Mouse (Mus musculus): ENCODE results near the gene Ypel2. TPM values are rescaled to one million over a fixed set of nuclear protein-coding genes. Genes with fewer than 3 reads are reported as not detected.

The Ypel2 gene
- polyA plus RNA-seq, 1 experiment, result 4.7 TPM

DNA sequence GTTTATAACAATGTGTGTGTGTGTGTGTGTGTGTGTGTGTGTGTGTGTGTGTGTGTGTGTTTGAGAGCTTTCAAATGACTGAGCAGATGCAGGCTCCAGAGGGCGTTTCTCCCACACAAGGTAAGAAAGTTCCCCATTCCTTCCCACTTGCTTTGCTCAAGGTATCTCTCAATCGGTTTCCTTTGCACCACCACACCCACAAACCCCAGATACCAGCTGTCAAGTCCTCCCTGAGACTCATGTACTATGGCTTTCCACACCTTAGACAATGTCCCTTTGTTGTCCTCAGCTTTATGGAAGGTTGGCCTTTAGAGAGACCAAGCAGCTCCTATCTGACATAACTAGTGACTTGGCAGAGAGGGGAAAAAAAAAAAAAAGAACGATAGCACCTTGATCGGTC, 29.3 kb upstream of the Ypel2 start:
- H3K4me3 ChIP-seq (replicated peaks; ENCODE audit: control insufficient read depth, low read depth, low read length), result no peak overlapping the region
- no peak overlapping the region for H3K27ac ChIP-seq (ENCODE audit: control insufficient read depth, insufficient read depth, low read depth, low read length, poor library complexity)
- H3K4me1 ChIP-seq (ENCODE audit: control insufficient read depth, insufficient read depth, low read length), result no peaks in the 10 kb centered on the region; the same call in 1 of the 2 replicates
- TF ChIP-seq POLR2A (IDR thresholded peaks at IDR 0.05; ENCODE audit: borderline replicate concordance, control insufficient read depth, low read depth, low read length) (no peak), CTCF (IDR thresholded peaks at IDR 0.05; ENCODE audit: control insufficient read depth, insufficient read depth, low read length) (no peak)
- WGBS, result 52% methylated on average over 4 of the region's 4 CpGs

DNA sequence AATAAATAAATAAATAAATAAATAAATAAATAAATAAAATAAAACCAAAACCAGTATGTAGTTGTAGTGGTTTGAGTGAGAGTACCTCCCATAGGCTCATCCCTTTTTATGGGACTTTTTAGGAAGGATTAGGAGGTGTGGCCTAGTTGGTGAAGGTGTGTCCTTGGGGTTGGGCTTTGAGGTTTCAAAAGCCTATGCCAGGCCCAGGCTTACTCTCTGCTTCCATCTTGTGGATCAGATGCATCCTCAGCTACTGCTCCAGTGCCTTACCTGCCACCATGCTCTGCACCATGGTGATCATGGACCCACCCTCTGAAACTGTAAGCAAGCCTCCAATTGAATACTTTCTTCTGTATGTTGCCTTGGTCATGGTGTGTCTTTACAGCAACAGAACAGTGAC, 28.0 kb upstream of the Ypel2 start:
- no peak for TF ChIP-seq CTCF (IDR thresholded peaks at IDR 0.05; ENCODE audit: control insufficient read depth, insufficient read depth, low read length)
- TF ChIP-seq POLR2A (IDR thresholded peaks at IDR 0.05; ENCODE audit: borderline replicate concordance, control insufficient read depth, low read depth, low read length), result no peak
- no peaks in the 10 kb centered on the region; the same call in 1 of the 2 replicates for H3K4me1 ChIP-seq (ENCODE audit: control insufficient read depth, insufficient read depth, low read length)
- H3K27ac ChIP-seq (ENCODE audit: control insufficient read depth, insufficient read depth, low read depth, low read length, poor library complexity), result no peak overlapping the region
- H3K4me3 ChIP-seq (replicated peaks; ENCODE audit: control insufficient read depth, low read depth, low read length), result no peak overlapping the region

DNA sequence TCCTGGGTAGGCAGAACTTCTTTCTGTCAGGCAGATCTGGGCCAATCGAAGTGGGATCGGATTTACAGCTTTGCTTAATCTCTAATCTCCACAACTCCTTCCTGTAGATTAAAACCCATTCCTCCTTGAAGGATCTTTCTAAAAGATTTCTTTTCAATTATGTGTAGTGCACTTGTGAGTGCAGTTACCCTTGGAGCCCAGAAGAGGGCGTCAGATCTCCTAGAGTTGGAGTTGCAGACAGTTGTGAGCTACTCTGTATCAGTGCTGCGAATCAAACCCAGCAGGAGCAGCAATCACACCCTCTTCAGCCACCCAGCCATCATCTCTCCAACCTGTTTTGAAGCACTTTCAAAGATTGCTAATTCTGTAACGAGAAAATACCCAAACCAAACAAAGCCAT, 26.9 kb upstream of the Ypel2 start:
- TF ChIP-seq CTCF (IDR thresholded peaks at IDR 0.05; ENCODE audit: control insufficient read depth, insufficient read depth, low read length), result no peak
- no peak for TF ChIP-seq POLR2A (IDR thresholded peaks at IDR 0.05; ENCODE audit: borderline replicate concordance, control insufficient read depth, low read depth, low read length)
- 82% methylated on average over 5 of the region's 5 CpGs for WGBS
- Histone ChIP-seq H3K4me1 (ENCODE audit: control insufficient read depth, insufficient read depth, low read length) (no peaks in the 10 kb centered on the region; the same call in 1 of the 2 replicates), H3K4me3 (replicated peaks; ENCODE audit: control insufficient read depth, low read depth, low read length) (no peak overlapping the region), H3K27ac (ENCODE audit: control insufficient read depth, insufficient read depth, low read depth, low read length, poor library complexity) (no peak overlapping the region)

DNA sequence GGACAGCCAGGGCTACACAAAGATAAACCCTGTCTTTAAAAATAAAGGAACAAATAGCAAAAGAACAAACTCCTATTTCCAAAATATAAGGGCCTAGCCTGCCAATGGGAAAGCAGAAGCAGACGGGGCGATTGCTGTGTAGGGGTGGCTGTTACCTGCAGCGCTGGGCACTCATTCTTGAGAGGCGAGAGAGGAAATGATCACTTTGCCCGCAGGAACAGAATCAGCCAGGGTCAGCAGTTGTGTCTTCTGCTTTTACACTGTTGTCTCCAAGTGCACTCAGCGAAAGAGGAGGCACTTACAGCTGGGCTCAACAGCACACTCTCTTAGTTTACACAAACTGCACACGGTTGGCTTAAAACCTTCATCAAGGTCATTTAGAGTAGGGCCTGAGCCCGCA, 25.9 kb upstream of the Ypel2 start:
- H3K4me1 ChIP-seq (ENCODE audit: control insufficient read depth, insufficient read depth, low read length), result no peaks in the 10 kb centered on the region
- H3K4me3 ChIP-seq (replicated peaks; ENCODE audit: control insufficient read depth, low read depth, low read length), result no peak overlapping the region
- TF ChIP-seq CTCF (IDR thresholded peaks at IDR 0.05; ENCODE audit: control insufficient read depth, insufficient read depth, low read length) (no peak), POLR2A (IDR thresholded peaks at IDR 0.05; ENCODE audit: borderline replicate concordance, control insufficient read depth, low read depth, low read length) (no peak)
- 81% methylated on average over 8 of the region's 8 CpGs for WGBS
- no peak overlapping the region for H3K27ac ChIP-seq (ENCODE audit: control insufficient read depth, insufficient read depth, low read depth, low read length, poor library complexity)

DNA sequence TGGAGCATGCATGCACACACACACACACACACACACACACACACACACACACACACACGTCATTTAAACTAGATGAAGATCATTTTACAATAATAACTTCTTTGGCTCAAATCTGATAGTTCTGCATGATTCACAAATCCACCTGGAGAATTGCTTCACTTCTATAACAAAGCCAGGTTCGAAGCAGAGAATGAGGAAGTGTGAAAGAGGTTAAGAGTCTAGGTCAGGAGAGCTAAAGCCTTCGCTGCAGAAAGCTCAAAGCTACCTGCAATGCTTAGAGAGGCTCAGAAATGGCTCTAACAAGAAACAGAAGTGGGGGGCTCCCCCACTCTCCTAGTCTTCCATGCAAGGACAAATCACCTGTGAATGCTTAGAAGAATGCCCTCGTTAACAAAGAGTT, 24.6 kb upstream of the Ypel2 start:
- WGBS, result 44% methylated on average over 4 of the region's 4 CpGs
- no peaks in the 10 kb centered on the region for H3K4me1 ChIP-seq (ENCODE audit: control insufficient read depth, insufficient read depth, low read length)
- TF ChIP-seq CTCF (IDR thresholded peaks at IDR 0.05; ENCODE audit: control insufficient read depth, insufficient read depth, low read length) (no peak), POLR2A (IDR thresholded peaks at IDR 0.05; ENCODE audit: borderline replicate concordance, control insufficient read depth, low read depth, low read length) (no peak)
- no peak overlapping the region for H3K4me3 ChIP-seq (replicated peaks; ENCODE audit: control insufficient read depth, low read depth, low read length)
- no peak overlapping the region for H3K27ac ChIP-seq (ENCODE audit: control insufficient read depth, insufficient read depth, low read depth, low read length, poor library complexity)

DNA sequence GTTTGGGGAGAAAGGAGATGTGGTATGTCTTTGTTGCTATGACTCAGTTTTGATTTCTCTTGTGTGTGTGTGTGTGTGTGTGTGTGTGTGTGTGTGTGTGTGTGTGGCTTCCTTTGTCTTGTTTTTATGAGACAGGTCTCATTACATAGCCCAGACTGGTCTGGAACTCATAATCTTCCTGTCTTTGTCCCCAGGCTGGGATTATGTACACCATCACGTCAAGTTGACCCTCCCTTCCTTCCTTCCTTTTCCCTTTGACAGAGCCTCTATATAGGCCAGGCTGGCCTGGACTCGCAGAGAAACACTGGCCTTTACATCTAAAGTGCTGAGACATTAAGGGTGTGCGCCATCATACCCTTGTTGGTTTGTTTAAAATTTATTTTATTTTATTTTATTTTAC, 22.2 kb upstream of the Ypel2 start:
- WGBS, result 60% methylated on average over 3 of the region's 3 CpGs
- no peak overlapping the region for H3K27ac ChIP-seq (ENCODE audit: control insufficient read depth, insufficient read depth, low read depth, low read length, poor library complexity)
- H3K4me3 ChIP-seq (replicated peaks; ENCODE audit: control insufficient read depth, low read depth, low read length), result no peak overlapping the region
- H3K4me1 ChIP-seq (ENCODE audit: control insufficient read depth, insufficient read depth, low read length), result no peaks in the 10 kb centered on the region
- no peak for TF ChIP-seq CTCF (IDR thresholded peaks at IDR 0.05; ENCODE audit: control insufficient read depth, insufficient read depth, low read length)
- TF ChIP-seq POLR2A (IDR thresholded peaks at IDR 0.05; ENCODE audit: borderline replicate concordance, control insufficient read depth, low read depth, low read length), result no peak

DNA sequence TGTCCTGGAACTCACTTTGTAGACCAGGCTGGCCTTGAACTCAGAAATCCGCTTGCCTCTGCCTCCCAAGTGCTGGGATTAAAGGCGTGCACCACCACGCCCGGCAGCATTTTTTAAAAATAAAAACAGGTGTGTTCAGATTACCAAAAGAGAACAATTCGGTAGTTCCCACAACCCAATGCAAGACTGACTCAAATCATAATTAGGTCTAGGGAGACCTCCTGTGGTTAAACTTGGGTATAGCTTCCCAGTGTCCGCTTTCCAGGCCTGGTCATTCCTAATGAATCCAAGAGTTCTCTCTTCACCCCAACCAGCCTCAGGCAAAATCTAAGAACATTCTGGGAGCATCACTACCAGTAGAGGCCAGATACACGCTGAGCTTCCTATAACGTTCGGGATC, 17.0 kb upstream of the Ypel2 start:
- H3K4me3 ChIP-seq (replicated peaks; ENCODE audit: control insufficient read depth, low read depth, low read length), result no peak overlapping the region
- WGBS, result 22% methylated on average over 9 of the region's 9 CpGs
- TF ChIP-seq POLR2A (IDR thresholded peaks at IDR 0.05; ENCODE audit: borderline replicate concordance, control insufficient read depth, low read depth, low read length) (no peak), CTCF (IDR thresholded peaks at IDR 0.05; ENCODE audit: control insufficient read depth, insufficient read depth, low read length) (no peak)
- H3K27ac ChIP-seq (ENCODE audit: control insufficient read depth, insufficient read depth, low read depth, low read length, poor library complexity), result no peak overlapping the region
- no peaks in the 10 kb centered on the region for H3K4me1 ChIP-seq (ENCODE audit: control insufficient read depth, insufficient read depth, low read length)

DNA sequence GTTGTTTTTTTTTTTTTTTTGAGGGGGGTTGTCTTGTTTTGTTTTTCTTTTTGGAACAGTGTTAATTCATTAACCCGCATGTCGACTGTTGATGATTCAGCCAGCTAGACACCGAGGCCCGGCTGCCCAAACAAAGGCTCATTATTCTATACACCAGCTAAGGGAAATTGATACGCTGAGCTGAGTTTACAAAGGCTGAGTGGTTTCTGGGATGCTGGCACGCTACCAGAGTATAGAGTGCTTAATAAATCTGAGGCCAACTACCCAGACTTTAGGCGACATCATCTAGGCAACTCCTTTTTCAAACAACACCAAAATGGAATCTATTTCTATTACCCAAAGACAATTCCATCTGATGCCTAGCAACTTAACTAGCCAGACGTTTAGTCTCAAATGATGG, 13.9 kb upstream of the Ypel2 start:
- no peak overlapping the region for H3K4me3 ChIP-seq (replicated peaks; ENCODE audit: control insufficient read depth, low read depth, low read length)
- WGBS, result 80% methylated on average over 8 of the region's 8 CpGs
- no peak for TF ChIP-seq POLR2A (IDR thresholded peaks at IDR 0.05; ENCODE audit: borderline replicate concordance, control insufficient read depth, low read depth, low read length)
- no peak for TF ChIP-seq CTCF (IDR thresholded peaks at IDR 0.05; ENCODE audit: control insufficient read depth, insufficient read depth, low read length)
- H3K27ac ChIP-seq (ENCODE audit: control insufficient read depth, insufficient read depth, low read depth, low read length, poor library complexity), result no peak overlapping the region
- no peaks in the 10 kb centered on the region for H3K4me1 ChIP-seq (ENCODE audit: control insufficient read depth, insufficient read depth, low read length)
